Mouse (Mus musculus): ENCODE data around the gene Cmtm7. TPM values are rescaled to one million over a fixed set of nuclear protein-coding genes. Genes with fewer than 3 reads are reported as not detected.
"Not testable (repeated sequence)": the region's sequence is repeated elsewhere in the genome, so short reads cannot be mapped to it uniquely, and the experiment has no call there.

The Cmtm7 gene
- polyA plus RNA-seq, 1 experiment from 2014 or later = 64.6 TPM

DNA sequence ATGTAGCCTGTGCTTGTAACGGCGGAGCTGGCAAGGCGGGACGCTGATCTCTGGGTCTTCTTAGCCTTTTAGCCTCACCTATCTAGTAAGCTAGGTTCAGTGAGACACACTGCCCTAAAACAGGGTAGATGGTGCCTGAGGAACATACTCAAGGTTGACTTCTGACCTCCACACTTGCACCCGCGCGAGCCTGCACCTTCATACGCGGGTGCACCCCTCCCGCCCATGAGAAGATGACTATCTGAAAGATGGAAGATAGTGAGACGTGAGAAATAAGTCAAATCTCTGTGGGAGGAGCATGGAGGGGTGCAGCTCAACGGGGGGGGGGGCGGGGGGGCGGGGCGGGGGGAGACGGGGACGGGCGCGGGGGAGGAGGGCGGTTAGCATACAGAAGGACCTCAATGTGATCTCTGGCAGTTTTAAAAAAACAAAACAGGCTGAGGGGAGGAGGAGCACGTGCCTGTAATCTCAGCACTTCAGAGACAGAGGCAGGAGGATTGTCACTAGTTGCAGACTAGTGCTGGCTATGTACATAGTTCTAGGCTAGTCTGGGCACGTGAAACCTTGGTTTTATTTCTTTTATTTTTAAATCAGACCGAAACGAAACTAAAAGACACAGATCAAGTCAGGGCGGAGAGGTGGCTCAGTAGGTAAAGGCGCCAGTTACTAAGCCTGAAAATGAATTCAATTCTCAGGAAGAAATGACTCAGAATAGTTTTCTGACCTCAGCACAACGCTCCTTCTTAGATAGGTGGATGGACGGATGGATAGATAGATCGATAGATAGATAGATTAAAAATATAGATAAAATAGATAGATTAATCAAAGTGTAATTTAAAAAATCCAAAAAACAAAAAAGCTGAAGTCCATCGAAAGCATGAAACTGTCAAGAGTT lies 51.5 kb downstream of the Cmtm7 start:
- H3K9me3 ChIP-seq (replicated peaks; ENCODE audit: control insufficient read depth, low read length) = no peaks in the 10 kb centered on the region
- no peak overlapping the region for H3K9ac ChIP-seq (replicated peaks; ENCODE audit: low read length)
- no peaks in the 10 kb centered on the region for H3K36me3 ChIP-seq (replicated peaks; ENCODE audit: control insufficient read depth, insufficient read depth, low read depth, low read length)
- ATAC-seq (replicated peaks; ENCODE audit: insufficient number of reproducible peaks, low FRiP score, low TSS enrichment, low read depth) (no peak), DNase-seq (ENCODE audit: low spot score) (no peak)
- 40% methylated on average over 27 of the region's 30 CpGs for WGBS
- H3K4me2 ChIP-seq (ENCODE audit: low read depth, low read length) = no peak overlapping the region
- H3K4me1 ChIP-seq (ENCODE audit: control insufficient read depth, insufficient read depth, low read length) = no peaks in the 10 kb centered on the region
- no peak overlapping the region for H3K4me3 ChIP-seq (ENCODE audit: low read depth, low read length)
- no peak overlapping the region for H3K27ac ChIP-seq (replicated peaks; ENCODE audit: low read depth, low read length)
- H3K27me3 ChIP-seq (ENCODE audit: control insufficient read depth, insufficient read depth, low read length) = no peaks in the 10 kb centered on the region

GRCm38 (mm10) chr9:114728432-114728831 lies 53.2 kb downstream of the Cmtm7 start:
- H3K36me3 ChIP-seq (replicated peaks; ENCODE audit: control insufficient read depth, insufficient read depth, low read depth, low read length); H3K4me3 ChIP-seq (ENCODE audit: low read depth, low read length); DNase-seq (ENCODE audit: low spot score); ATAC-seq (replicated peaks; ENCODE audit: insufficient number of reproducible peaks, low FRiP score, low TSS enrichment, low read depth); H3K4me1 ChIP-seq (ENCODE audit: control insufficient read depth, insufficient read depth, low read length); H3K27ac ChIP-seq (replicated peaks; ENCODE audit: low read depth, low read length); H3K27me3 ChIP-seq (ENCODE audit: control insufficient read depth, insufficient read depth, low read length); H3K9ac ChIP-seq (replicated peaks; ENCODE audit: low read length); H3K4me2 ChIP-seq (ENCODE audit: low read depth, low read length); H3K9me3 ChIP-seq (replicated peaks; ENCODE audit: control insufficient read depth, low read length): not testable (repeated sequence)
- WGBS = 56% methylated on average over 2 of the region's 2 CpGs

GRCm38 (mm10) chr9:114727315-114727714 lies 54.3 kb downstream of the Cmtm7 start:
- no peaks in the 10 kb centered on the region for H3K4me1 ChIP-seq (ENCODE audit: control insufficient read depth, insufficient read depth, low read length)
- H3K9ac ChIP-seq (replicated peaks; ENCODE audit: low read length) = no peak overlapping the region
- DNase-seq (ENCODE audit: low spot score) (peak; percentile 81), ATAC-seq (replicated peaks; ENCODE audit: insufficient number of reproducible peaks, low FRiP score, low TSS enrichment, low read depth) (no peak)
- H3K4me2 ChIP-seq (ENCODE audit: low read depth, low read length) = no peak overlapping the region
- H3K9me3 ChIP-seq (replicated peaks; ENCODE audit: control insufficient read depth, low read length) = no peaks in the 10 kb centered on the region
- no peaks in the 10 kb centered on the region; the same call in 1 of the 2 replicates for H3K36me3 ChIP-seq (replicated peaks; ENCODE audit: control insufficient read depth, insufficient read depth, low read depth, low read length)
- H3K27me3 ChIP-seq (ENCODE audit: control insufficient read depth, insufficient read depth, low read length) = no peaks in the 10 kb centered on the region
- H3K27ac ChIP-seq (replicated peaks; ENCODE audit: low read depth, low read length) = no peak overlapping the region
- 5% methylated on average over 3 of the region's 3 CpGs for WGBS
- H3K4me3 ChIP-seq (ENCODE audit: low read depth, low read length) = no peak overlapping the region

DNA sequence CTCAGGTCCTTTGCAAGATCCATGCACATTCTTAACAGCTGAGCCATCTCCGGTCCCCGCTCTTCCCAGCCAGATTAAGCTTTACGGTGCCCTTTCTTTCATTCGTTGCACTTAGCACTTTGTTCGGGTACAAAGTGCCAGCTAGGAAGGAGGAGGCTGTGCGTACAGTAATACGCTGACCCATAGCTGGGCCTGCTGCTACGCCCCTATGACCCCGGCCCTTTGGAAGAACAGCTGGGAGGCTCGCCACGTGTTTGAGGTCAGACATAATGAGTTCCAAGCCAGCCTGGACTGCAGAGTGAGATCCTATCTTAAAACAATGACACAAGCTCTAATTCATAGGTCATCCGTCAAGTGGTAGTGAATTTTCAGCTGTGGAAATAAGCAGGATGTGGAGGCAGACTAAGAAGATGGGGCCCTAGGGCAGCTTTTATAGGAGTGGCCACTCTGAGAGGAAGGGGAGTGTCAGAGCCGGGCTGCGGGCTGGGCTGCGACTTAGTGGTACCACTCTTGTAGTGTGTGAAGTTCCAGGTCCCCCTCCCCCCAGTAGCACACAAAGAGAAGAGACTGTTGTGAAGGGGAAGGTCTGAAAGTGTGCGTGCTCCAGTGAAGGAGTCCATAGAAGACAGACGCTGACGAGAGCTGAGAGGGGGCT lies 64.9 kb downstream of the Cmtm7 start:
- DNase-seq (ENCODE audit: low spot score) (no peak), ATAC-seq (replicated peaks; ENCODE audit: insufficient number of reproducible peaks, low FRiP score, low TSS enrichment, low read depth) (0 out of 2 replicates have a peak, but pooled peaks have one; percentile 62)
- Histone ChIP-seq H3K27ac (replicated peaks; ENCODE audit: low read depth, low read length) (no peak overlapping the region), H3K27me3 (ENCODE audit: control insufficient read depth, insufficient read depth, low read length) (no peaks in the 10 kb centered on the region), H3K4me1 (ENCODE audit: control insufficient read depth, insufficient read depth, low read length) (no peaks in the 10 kb centered on the region), H3K9ac (replicated peaks; ENCODE audit: low read length) (no peak overlapping the region), H3K9me3 (replicated peaks; ENCODE audit: control insufficient read depth, low read length) (no peaks in the 10 kb centered on the region), H3K4me3 (ENCODE audit: low read depth, low read length) (no peak overlapping the region), H3K4me2 (ENCODE audit: low read depth, low read length) (no peak overlapping the region), H3K36me3 (replicated peaks; ENCODE audit: control insufficient read depth, insufficient read depth, low read depth, low read length) (peaks cover 5% of the 10 kb centered on the region)
- 52% methylated on average over 18 of the region's 18 CpGs for WGBS

- Histone ChIP-seq H3K36me3 (replicated peaks; ENCODE audit: control insufficient read depth, insufficient read depth, low read depth, low read length) (no peaks in the 10 kb centered on the region; the same call in none of the 2 replicates), H3K9ac (replicated peaks; ENCODE audit: low read length) (no peak overlapping the region)
- 94% methylated on average over 7 of the region's 7 CpGs for WGBS
Observed at GRCm38 (mm10) chr9:114713481-114713880, 68.2 kb downstream of the Cmtm7 start.

DNA sequence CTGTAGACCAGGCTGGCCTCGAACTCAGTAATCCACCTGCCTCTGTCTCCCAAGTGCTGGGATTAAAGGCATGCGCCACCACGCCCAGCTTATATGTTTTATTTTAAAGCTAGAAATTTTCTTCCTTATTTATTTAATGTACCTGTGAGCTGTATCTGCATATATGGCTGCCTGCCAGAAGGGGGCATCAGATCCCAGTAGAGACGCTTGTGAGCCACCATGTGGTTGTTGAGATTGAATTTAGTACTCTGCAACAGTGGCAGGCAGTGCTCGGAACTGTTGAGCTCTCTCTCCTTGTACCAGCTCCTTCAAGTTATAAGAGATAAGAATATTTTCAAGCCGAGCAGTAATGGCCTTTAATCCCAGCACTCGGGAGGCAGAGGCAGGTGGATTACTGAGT lies 71.3 kb downstream of the Cmtm7 start:
- ATAC-seq (replicated peaks; ENCODE audit: insufficient number of reproducible peaks, low FRiP score, low TSS enrichment, low read depth) (no peak), DNase-seq (ENCODE audit: low spot score) (peak; percentile 26)
- no peak overlapping the region for H3K27ac ChIP-seq (replicated peaks; ENCODE audit: low read depth, low read length)
- H3K4me3 ChIP-seq (ENCODE audit: low read depth, low read length) = no peak overlapping the region
- H3K4me2 ChIP-seq (ENCODE audit: low read depth, low read length) = no peak overlapping the region
- whole genome bisulfite sequencing = 82% methylated on average over 7 of the region's 7 CpGs
- no peaks in the 10 kb centered on the region for H3K9me3 ChIP-seq (replicated peaks; ENCODE audit: control insufficient read depth, low read length)
- H3K36me3 ChIP-seq (replicated peaks; ENCODE audit: control insufficient read depth, insufficient read depth, low read depth, low read length) = peaks cover 2% of the 10 kb centered on the region
- no peaks in the 10 kb centered on the region for H3K27me3 ChIP-seq (ENCODE audit: control insufficient read depth, insufficient read depth, low read length)
- H3K9ac ChIP-seq (replicated peaks; ENCODE audit: low read length) = no peak overlapping the region
- H3K4me1 ChIP-seq (ENCODE audit: control insufficient read depth, insufficient read depth, low read length) = no peaks in the 10 kb centered on the region

More at GRCm38 (mm10) chr9:114713481-114713880, 68.2 kb downstream of the Cmtm7 start:
- Histone ChIP-seq H3K9me3 (replicated peaks; ENCODE audit: control insufficient read depth, low read length) (no peaks in the 10 kb centered on the region), H3K27ac (replicated peaks; ENCODE audit: low read depth, low read length) (no peak overlapping the region), H3K4me1 (ENCODE audit: control insufficient read depth, insufficient read depth, low read length) (no peaks in the 10 kb centered on the region), H3K4me3 (ENCODE audit: low read depth, low read length) (no peak overlapping the region), H3K4me2 (ENCODE audit: low read depth, low read length) (no peak overlapping the region), H3K27me3 (ENCODE audit: control insufficient read depth, insufficient read depth, low read length) (no peaks in the 10 kb centered on the region)
- ATAC-seq (replicated peaks; ENCODE audit: insufficient number of reproducible peaks, low FRiP score, low TSS enrichment, low read depth) = no peak
- no peak for DNase-seq (ENCODE audit: low spot score)

- Histone ChIP-seq H3K4me1 (ENCODE audit: control insufficient read depth, insufficient read depth, low read length) (no peaks in the 10 kb centered on the region), H3K27ac (replicated peaks; ENCODE audit: low read depth, low read length) (no peak overlapping the region), H3K36me3 (replicated peaks; ENCODE audit: control insufficient read depth, insufficient read depth, low read depth, low read length) (peaks cover 2% of the 10 kb centered on the region), H3K4me2 (ENCODE audit: low read depth, low read length) (no peak overlapping the region), H3K9me3 (replicated peaks; ENCODE audit: control insufficient read depth, low read length) (no peaks in the 10 kb centered on the region), H3K4me3 (ENCODE audit: low read depth, low read length) (no peak overlapping the region), H3K9ac (replicated peaks; ENCODE audit: low read length) (no peak overlapping the region), H3K27me3 (ENCODE audit: control insufficient read depth, insufficient read depth, low read length) (no peaks in the 10 kb centered on the region)
- ATAC-seq (replicated peaks; ENCODE audit: insufficient number of reproducible peaks, low FRiP score, low TSS enrichment, low read depth) (no peak), DNase-seq (ENCODE audit: low spot score) (no peak)
- WGBS = 92% methylated on average over 4 of the region's 4 CpGs
Observed at GRCm38 (mm10) chr9:114707805-114708204, 73.9 kb downstream of the Cmtm7 start.

Data from embryonic facial prominence, embryonic 11.5 days (tissue).